Mouse (Mus musculus): Measurements from ENCODE around the gene Nfya. TPM values are rescaled to one million over a fixed set of nuclear protein-coding genes. Genes with fewer than 3 reads are reported as not detected.

Nfya gene
- total and polyA plus RNA-seq, 3 experiments: 56.9 to 97.8 TPM; not detected in 1

GRCm38 (mm10) chr17:48433689-48434330, 24.1 kb upstream of the Nfya start (continued):
- TF ChIP-seq MEF2A (IDR thresholded peaks at IDR 0.05; ENCODE audit: extremely low read depth, insufficient replicate concordance, low read depth, low read length, poor library complexity, severe bottlenecking): no peak

GRCm38 (mm10) chr17:48433006-48433655, 23.4 kb upstream of the Nfya start:
- Histone ChIP-seq H3K79me2 (ENCODE audit: control insufficient read depth, insufficient read depth, low read length, poor library complexity) (no peaks in the 10 kb centered on the region), H3K9ac (ENCODE audit: control insufficient read depth, low read depth, low read length, poor library complexity, severe bottlenecking) (no peak overlapping the region), H3K36me3 (ENCODE audit: control insufficient read depth in 1 of 2, insufficient read depth in 2 of 2, low read length in 2 of 2) (peaks cover 0 to 6% of the 10 kb centered on the region in 2 experiments; a peak in 1 of 4 replicates), H3K4me1 (ENCODE audit: control insufficient read depth in 1 of 2, insufficient read depth in 2 of 2, low read length in 2 of 2) (peaks cover 2 to 10% of the 10 kb centered on the region in 2 experiments; a peak in 2 of 4 replicates), H3K27ac (ENCODE audit: control insufficient read depth, low read depth, low read length) (no peak overlapping the region), H3K9me3 (replicated peaks; ENCODE audit: insufficient read depth, low read length) (no peaks in the 10 kb centered on the region), H3K4me3 (ENCODE audit: control insufficient read depth in 1 of 2, insufficient read depth in 1 of 2, low read depth in 2 of 2, low read length in 2 of 2) (no peak overlapping the region), H3K27me3 (ENCODE audit: control insufficient read depth in 1 of 2, insufficient read depth in 2 of 2, low read length in 2 of 2) (no peaks in the 10 kb centered on the region)
- DNase-seq (ENCODE audit: low read depth, low spot score): no peak
- TF ChIP-seq MAZ (IDR thresholded peaks at IDR 0.05; ENCODE audit: low read depth, low read length) (no peak; the same call in 1 of the 2 replicates), NELFE (IDR thresholded peaks at IDR 0.05; ENCODE audit: low read depth, low read length) (no peak), MYB (IDR thresholded peaks at IDR 0.05; ENCODE audit: low read depth, low read length) (no peak), ELF1 (IDR thresholded peaks at IDR 0.05; ENCODE audit: low read depth, low read length) (no peak), BHLHE40 (IDR thresholded peaks at IDR 0.05; ENCODE audit: borderline replicate concordance, low read depth, low read length) (no peak), POLR2AphosphoS5 (IDR thresholded peaks at IDR 0.05; ENCODE audit: borderline replicate concordance, low read depth, low read length) (no peak), RAD21 (IDR thresholded peaks at IDR 0.05; ENCODE audit: low read depth, low read length) (no peak), KAT2A (conservative IDR thresholded peaks at IDR 0.05; ENCODE audit: low read depth, low read length) (no peak), ZKSCAN1 (IDR thresholded peaks at IDR 0.05; ENCODE audit: low read depth, low read length) (no peak), POLR2A (IDR thresholded peaks at IDR 0.05; ENCODE audit: control insufficient read depth in 1 of 2, insufficient read depth in 1 of 2, low read depth in 1 of 2, low read length in 2 of 2, poor library complexity in 1 of 2) (no peak), GABPA (IDR thresholded peaks at IDR 0.05; ENCODE audit: low read depth, low read length) (no peak), USF2 (IDR thresholded peaks at IDR 0.05; ENCODE audit: borderline replicate concordance in 1 of 2, insufficient read depth in 1 of 2, low read depth in 1 of 2, low read length in 2 of 2) (no peak), E2F4 (IDR thresholded peaks at IDR 0.05; ENCODE audit: borderline replicate concordance, low read depth, low read length) (no peak), CTCF (IDR thresholded peaks at IDR 0.05 in 2 of 3, conservative IDR thresholded peaks at IDR 0.05 in 1 of 3; ENCODE audit: control insufficient read depth in 1 of 3, insufficient read depth in 1 of 3, low read depth in 2 of 3, low read length in 3 of 3, poor library complexity in 1 of 3, severe bottlenecking in 1 of 3) (no peak), USF1 (IDR thresholded peaks at IDR 0.05; ENCODE audit: low read depth, low read length) (no peak), ETS1 (IDR thresholded peaks at IDR 0.05; ENCODE audit: low read depth, low read length) (no peak), SMC3 (IDR thresholded peaks at IDR 0.05; ENCODE audit: low read depth, low read length) (no peak), TBP (IDR thresholded peaks at IDR 0.05; ENCODE audit: low read depth, low read length) (no peak)
